Mouse (Mus musculus): ENCODE results near the gene Cdc42ep1. TPM values are rescaled to one million over a fixed set of nuclear protein-coding genes. Genes with fewer than 3 reads are reported as not detected.

Gene Cdc42ep1
- total RNA-seq (2014; rRNA removed), result 6.5 and 8.5 TPM in 2 replicates
- 39.7 and 42.7 TPM in 2 replicates for polyA plus RNA-seq (2012; rRNA removed)

GRCm38 (mm10) chr15:78842371-78843163, at the start of gene Cdc42ep1:
TSS of gene Cdc42ep1 (plus strand) at chr15:78842624.
- H3K79me2 ChIP-seq (ENCODE audit: control insufficient read depth, insufficient read depth, low read length), result peaks cover 15% of the 10 kb centered on the region; the same call in 1 of the 2 replicates
- DNase-seq (ENCODE audit: extremely low read depth, low read depth, low spot score), result peak; percentile 56
- H3K4me3 ChIP-seq (ENCODE audit: insufficient read depth, low read depth, low read length), result peak within 1 kb of the TSS; percentile 96
- WGBS, result under 1% methylated on average over 65 of the region's 86 CpGs
- TF ChIP-seq POLR2A (IDR thresholded peaks at IDR 0.05; ENCODE audit: extremely low read depth, insufficient read depth, low read length) (peak; percentile 65; the same call in 1 of the 2 replicates), CTCF (IDR thresholded peaks at IDR 0.05; ENCODE audit: low read depth, low read length) (no peak; the same call in 1 of the 2 replicates)
- no peaks in the 10 kb centered on the region for H3K27me3 ChIP-seq (ENCODE audit: control insufficient read depth, insufficient read depth, low read length)
- H3K27ac ChIP-seq (replicated peaks; ENCODE audit: insufficient read depth, low read depth, low read length), result peak within 1 kb of the TSS; percentile 99
- peak within 1 kb of the TSS; percentile 95 for H3K9ac ChIP-seq (ENCODE audit: low read depth, low read length)
- H3K4me1 ChIP-seq (ENCODE audit: control insufficient read depth, insufficient read depth, low read length), result peaks cover 42% of the 10 kb centered on the region
- no peaks in the 10 kb centered on the region for H3K36me3 ChIP-seq (ENCODE audit: control insufficient read depth, insufficient read depth, low read length)

- Histone ChIP-seq H3K4me3 (ENCODE audit: insufficient read depth, low read depth, low read length) (no peak overlapping the region), H3K4me1 (ENCODE audit: control insufficient read depth, insufficient read depth, low read length) (peaks cover 2% of the 10 kb centered on the region; the same call in 1 of the 2 replicates), H3K79me2 (ENCODE audit: control insufficient read depth, insufficient read depth, low read length) (peaks cover 7% of the 10 kb centered on the region; the same call in 1 of the 2 replicates), H3K27me3 (ENCODE audit: control insufficient read depth, insufficient read depth, low read length) (no peaks in the 10 kb centered on the region), H3K9ac (ENCODE audit: low read depth, low read length) (0 out of 2 replicates have a peak overlapping the region, but pooled peaks have one; percentile 21), H3K27ac (replicated peaks; ENCODE audit: insufficient read depth, low read depth, low read length) (0 out of 2 replicates have a peak overlapping the region, but pooled peaks have one; percentile 17), H3K36me3 (ENCODE audit: control insufficient read depth, insufficient read depth, low read length) (peaks cover 2% of the 10 kb centered on the region; the same call in 1 of the 2 replicates)
- WGBS, result 55% methylated on average over 25 of the region's 25 CpGs
- TF ChIP-seq POLR2A (IDR thresholded peaks at IDR 0.05; ENCODE audit: extremely low read depth, insufficient read depth, low read length) (no peak), CTCF (IDR thresholded peaks at IDR 0.05; ENCODE audit: low read depth, low read length) (no peak)
- DNase-seq (ENCODE audit: extremely low read depth, low read depth, low spot score), result peak; percentile 61
Measured at GRCm38 (mm10) chr15:78796196-78797059, 46.0 kb upstream of the Cdc42ep1 start.

DNA sequence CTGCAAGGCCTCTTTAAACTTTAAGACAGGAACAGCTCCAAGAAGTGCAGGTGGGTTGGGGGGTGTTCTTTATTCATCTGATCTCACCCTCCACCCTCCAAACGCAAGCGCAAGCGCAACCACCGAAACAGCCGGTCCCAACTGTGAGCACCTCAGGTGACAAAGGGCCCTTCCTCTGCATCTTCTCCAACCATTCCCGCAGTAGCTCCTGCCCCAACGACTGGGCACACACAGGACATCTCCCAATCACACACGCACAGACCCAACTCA, 45.4 kb upstream of the Cdc42ep1 start:
- Histone ChIP-seq H3K27ac (replicated peaks; ENCODE audit: insufficient read depth, low read depth, low read length) (no peak overlapping the region), H3K4me1 (ENCODE audit: control insufficient read depth, insufficient read depth, low read length) (peaks cover 5% of the 10 kb centered on the region; the same call in 1 of the 2 replicates), H3K9ac (ENCODE audit: low read depth, low read length) (no peak overlapping the region), H3K27me3 (ENCODE audit: control insufficient read depth, insufficient read depth, low read length) (no peaks in the 10 kb centered on the region), H3K79me2 (ENCODE audit: control insufficient read depth, insufficient read depth, low read length) (peaks cover 7% of the 10 kb centered on the region; the same call in 1 of the 2 replicates), H3K4me3 (ENCODE audit: insufficient read depth, low read depth, low read length) (no peak overlapping the region), H3K36me3 (ENCODE audit: control insufficient read depth, insufficient read depth, low read length) (peaks cover 2% of the 10 kb centered on the region; the same call in 1 of the 2 replicates)
- WGBS, result 92% methylated on average over 8 of the region's 8 CpGs
- TF ChIP-seq POLR2A (IDR thresholded peaks at IDR 0.05; ENCODE audit: extremely low read depth, insufficient read depth, low read length) (no peak), CTCF (IDR thresholded peaks at IDR 0.05; ENCODE audit: low read depth, low read length) (no peak)
- no peak for DNase-seq (ENCODE audit: extremely low read depth, low read depth, low spot score)

DNA sequence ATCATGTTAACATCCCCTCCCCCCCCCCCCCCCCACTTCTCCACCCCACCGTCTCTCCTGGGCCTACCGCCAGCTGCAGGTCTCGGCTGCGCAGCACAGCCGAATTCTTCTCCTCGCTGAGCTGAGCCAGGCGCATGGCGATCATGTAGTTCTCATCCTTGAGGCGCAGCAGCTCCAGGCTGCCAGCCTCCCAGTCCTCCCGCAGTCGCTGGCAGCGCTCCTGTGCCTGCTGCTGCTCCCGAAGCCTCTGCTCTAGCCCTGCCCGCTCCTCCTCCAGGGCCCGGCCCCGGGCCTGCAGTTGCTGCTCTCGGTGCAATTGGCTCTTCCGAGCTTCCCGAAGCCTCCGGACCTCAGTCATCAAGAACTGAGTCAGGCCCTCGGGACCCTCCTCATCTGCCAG, 43.4 kb upstream of the Cdc42ep1 start:
- Histone ChIP-seq H3K27ac (replicated peaks; ENCODE audit: insufficient read depth, low read depth, low read length) (no peak overlapping the region), H3K36me3 (ENCODE audit: control insufficient read depth, insufficient read depth, low read length) (no peaks in the 10 kb centered on the region), H3K9ac (ENCODE audit: low read depth, low read length) (no peak overlapping the region), H3K79me2 (ENCODE audit: control insufficient read depth, insufficient read depth, low read length) (peaks cover 7% of the 10 kb centered on the region; the same call in 1 of the 2 replicates), H3K4me3 (ENCODE audit: insufficient read depth, low read depth, low read length) (no peak overlapping the region), H3K4me1 (ENCODE audit: control insufficient read depth, insufficient read depth, low read length) (peaks cover 14% of the 10 kb centered on the region; the same call in 1 of the 2 replicates), H3K27me3 (ENCODE audit: control insufficient read depth, insufficient read depth, low read length) (no peaks in the 10 kb centered on the region)
- TF ChIP-seq POLR2A (IDR thresholded peaks at IDR 0.05; ENCODE audit: extremely low read depth, insufficient read depth, low read length) (no peak), CTCF (IDR thresholded peaks at IDR 0.05; ENCODE audit: low read depth, low read length) (no peak)
- WGBS, result 87% methylated on average over 21 of the region's 21 CpGs
- DNase-seq (ENCODE audit: extremely low read depth, low read depth, low spot score), result no peak

GRCm38 (mm10) chr15:78801571-78801970, 40.9 kb upstream of the Cdc42ep1 start:
- no peak overlapping the region for H3K27ac ChIP-seq (replicated peaks; ENCODE audit: insufficient read depth, low read depth, low read length)
- DNase-seq (ENCODE audit: extremely low read depth, low read depth, low spot score), result peak; percentile 17
- peak overlapping the region; percentile 92 for H3K9ac ChIP-seq (ENCODE audit: low read depth, low read length)
- H3K4me3 ChIP-seq (ENCODE audit: insufficient read depth, low read depth, low read length), result peak overlapping the region; percentile 83
- 37% methylated on average over 9 of the region's 9 CpGs for WGBS
- H3K4me1 ChIP-seq (ENCODE audit: control insufficient read depth, insufficient read depth, low read length), result peaks cover 16% of the 10 kb centered on the region
- no peak for TF ChIP-seq POLR2A (IDR thresholded peaks at IDR 0.05; ENCODE audit: extremely low read depth, insufficient read depth, low read length)
- TF ChIP-seq CTCF (IDR thresholded peaks at IDR 0.05; ENCODE audit: low read depth, low read length), result no peak
- no peaks in the 10 kb centered on the region for H3K36me3 ChIP-seq (ENCODE audit: control insufficient read depth, insufficient read depth, low read length)
- H3K79me2 ChIP-seq (ENCODE audit: control insufficient read depth, insufficient read depth, low read length), result peaks cover 3% of the 10 kb centered on the region; the same call in 1 of the 2 replicates
- H3K27me3 ChIP-seq (ENCODE audit: control insufficient read depth, insufficient read depth, low read length), result no peaks in the 10 kb centered on the region
